Mouse (Mus musculus): Measurements from ENCODE around the gene Tmem140.

Gene Tmem140

DNA sequence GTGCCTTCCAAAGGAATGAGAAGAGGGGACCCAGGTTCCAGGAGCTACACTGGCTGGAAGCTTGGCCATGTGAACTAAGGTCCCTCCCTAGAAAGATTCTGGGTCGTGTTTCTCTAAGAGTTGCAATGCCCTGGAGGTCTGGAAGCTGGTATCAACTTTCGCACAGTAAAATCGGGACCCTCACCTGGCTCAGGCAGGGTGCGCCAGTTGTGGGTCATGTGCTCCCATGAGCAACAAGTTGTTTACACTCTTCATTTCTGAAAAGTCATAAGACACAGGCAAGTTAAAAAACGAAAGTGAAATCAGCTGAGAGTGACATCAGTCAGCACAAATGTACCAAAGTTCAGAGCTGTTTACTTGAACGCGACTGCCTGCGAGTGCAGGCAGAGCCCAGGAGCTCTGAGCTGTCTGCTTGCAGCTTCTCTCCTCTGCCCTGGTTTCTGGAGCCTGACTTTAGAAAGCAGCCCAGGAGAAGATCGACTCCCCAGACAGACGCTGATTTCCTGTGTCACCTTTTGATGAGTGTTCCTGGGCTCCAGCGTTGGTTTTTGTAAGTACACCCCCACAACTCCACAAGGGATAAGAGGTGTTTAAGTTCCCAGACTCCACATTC is at the start of gene Tmem140:
Gene Tmem140 (plus strand): TSS at position 356 of the 613 bp plus-strand sequence.
- DNase-seq = no peak

DNA sequence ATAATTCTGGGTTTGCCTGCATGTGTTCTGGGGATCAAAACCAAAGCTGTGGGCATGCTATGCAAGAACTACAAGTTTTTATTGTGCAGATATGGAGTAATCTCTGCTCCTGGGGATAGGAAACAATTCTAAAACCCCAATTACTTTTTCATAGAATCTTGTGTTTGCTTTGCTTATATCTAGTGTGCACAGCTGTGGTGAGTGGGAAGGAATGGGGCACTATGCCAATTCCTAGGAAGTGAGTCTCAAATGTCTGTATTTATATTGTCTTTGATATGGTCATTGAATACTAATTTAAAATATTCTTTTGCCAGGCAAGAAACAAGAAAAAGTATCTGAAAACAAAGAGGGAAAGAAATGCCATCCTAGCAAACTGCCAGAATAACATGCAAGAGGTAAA is 38.5 kb upstream of the Tmem140 start:
- DNase-seq = no peak

DNA sequence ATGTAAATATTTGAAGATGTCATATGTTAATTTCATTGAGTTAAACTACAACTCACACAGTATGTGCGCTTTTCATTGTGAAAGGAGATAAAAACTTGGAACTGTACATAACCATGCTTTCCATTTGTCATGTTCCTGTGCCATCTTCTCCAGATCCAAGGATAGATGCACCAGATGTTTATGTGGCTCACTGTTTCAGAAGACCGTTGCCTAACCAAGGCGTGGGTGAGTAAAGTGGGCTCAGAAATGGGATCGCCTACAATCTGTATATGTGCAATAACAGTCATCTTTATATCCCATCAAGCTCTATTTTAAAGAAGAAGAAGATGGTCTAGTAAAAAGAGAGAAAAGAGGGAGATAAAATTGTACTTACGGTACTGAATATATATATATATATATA is 30.6 kb upstream of the Tmem140 start:
- no peak for DNase-seq

DNA sequence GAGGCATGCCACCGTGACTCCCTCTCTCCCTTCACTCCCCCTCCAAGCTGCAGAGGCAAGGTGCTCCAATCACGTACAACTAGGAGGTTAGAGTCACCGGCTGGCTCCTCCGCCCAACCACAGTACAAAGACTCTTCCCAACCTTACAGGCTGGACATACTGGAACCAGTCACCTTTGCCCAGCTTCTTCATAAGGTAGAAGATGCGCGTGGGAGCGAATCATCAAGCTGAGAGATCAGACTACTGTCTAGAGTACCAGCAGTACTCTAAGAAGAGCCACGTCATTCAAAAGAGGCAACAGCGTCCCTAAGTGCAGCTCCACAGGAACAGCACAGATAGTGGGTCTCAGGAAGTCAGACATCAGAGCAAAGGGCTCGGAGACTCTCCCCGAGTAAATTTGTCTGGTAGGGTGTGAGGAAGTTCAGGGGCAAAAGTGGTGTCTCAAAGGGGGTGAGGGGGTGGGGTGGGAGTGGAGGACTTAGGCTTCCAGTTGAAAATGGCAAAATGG is 1.3 kb upstream of the Tmem140 start:
- no peak for DNase-seq

DNA sequence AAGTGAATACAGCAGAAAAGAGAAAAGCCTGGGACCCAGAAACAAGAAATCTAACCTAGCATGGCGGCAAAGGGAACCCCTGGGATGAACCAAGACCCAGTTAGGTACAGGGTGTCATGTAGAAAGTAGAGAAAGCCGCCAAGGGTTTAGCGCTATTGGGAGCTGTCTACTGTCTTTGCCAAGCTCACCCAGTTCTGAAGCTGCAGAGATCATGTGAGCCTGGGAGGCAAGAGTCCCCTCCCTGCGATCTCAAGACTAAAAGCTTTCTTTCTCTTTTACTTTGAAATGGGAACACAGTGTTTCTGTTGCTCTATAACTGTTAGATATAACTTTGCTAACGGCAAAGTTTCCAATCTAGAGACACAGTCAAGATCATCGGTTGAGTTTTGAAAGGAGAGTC is 565 bp upstream of the Tmem140 start:
- no peak for DNase-seq

DNA sequence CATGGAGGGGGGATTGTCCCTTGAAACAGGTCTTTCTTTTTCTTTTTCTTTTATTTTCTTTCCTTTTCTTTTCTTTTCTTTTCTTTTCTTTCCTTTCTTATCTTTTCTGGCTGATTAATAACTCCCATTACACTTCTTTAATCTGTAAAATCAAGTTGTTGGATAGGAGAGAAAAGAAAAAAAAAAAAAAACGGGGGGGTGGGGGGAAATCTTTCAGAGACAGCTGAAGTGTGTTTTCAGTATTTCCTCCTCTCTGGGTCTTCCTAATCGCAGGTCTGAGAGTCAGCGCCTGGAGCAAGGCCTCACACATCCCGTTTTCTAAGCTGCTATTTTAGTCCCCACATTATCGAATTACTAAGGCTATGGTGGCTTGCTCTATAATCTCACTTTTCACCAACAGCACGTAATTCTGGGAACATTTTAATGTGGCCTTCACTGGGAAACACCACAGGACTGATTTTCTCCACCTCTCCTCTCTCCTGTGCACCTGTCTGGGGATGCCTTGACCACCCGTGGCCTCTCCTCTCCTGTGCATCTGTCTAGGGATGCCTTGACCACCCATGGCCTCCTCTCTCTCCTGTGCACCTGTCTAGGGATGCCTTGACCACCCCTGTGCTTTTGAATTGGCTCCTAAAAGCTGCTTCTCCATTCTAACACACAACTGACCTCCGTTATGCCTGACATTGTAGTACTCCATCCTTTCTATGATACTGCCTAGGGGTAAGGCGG is 1.0 kb downstream of the Tmem140 start:
- no peak for DNase-seq

DNA sequence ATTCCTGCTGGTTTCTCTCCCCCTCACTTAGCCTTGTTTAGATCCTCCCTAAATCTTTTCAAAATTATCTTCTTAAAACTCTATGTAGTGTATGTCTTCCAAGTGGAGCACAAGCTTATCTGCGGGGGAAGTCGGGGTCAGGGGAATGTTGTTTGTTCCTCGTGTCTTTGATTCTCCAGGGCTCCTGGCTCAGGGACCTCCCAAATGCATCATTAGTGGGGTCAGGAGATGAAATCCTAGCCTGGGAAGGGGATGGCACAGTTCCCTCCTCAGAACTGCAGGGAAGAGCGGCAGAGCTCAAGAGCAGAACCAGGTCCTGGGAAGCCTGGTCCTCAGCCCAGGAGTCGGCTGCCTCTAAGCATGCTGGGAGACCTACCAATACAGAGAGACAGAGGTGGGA is 2.3 kb downstream of the Tmem140 start:
- no peak for DNase-seq

DNA sequence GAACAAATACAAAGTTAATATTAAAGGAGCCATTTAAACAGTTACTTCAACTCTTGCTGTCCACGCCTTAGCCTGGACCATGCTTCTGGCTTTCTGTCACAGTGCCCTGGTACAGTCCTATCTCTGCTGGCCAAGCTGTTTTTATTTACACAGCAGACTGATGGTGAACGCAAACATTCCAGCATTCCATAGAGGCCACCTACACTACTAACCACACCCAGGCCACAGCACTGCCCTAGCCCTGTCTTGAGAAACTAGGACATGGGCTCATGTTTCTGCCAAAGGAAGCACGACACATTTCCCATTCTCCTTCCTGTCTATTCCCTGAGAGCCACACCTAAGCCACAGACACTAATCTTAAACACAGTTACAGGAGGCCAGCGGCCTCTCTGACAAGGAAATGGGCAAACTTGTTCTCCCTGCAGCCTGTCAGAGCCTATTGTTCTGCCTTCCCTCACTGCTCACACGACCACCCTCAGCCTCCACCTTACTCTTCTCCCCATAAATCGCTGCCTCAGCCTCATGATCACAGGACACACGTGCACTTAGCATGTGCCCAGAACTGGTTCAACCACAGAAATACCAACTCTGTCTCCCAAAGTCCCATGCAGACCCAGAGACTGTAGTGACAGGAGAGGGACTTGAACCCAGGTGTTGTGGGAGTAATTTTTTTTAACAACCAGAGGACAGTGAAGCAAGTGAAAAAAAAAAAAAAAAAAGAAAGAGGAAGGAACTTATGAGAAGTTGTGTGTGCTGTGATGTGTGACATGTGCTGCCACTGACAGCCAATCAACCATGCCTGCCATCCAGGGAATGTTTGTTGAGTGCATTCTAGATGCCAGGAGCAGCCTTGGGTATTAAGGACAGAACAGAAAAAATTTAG is 3.0 kb downstream of the Tmem140 start:
- no peak for DNase-seq

DNA sequence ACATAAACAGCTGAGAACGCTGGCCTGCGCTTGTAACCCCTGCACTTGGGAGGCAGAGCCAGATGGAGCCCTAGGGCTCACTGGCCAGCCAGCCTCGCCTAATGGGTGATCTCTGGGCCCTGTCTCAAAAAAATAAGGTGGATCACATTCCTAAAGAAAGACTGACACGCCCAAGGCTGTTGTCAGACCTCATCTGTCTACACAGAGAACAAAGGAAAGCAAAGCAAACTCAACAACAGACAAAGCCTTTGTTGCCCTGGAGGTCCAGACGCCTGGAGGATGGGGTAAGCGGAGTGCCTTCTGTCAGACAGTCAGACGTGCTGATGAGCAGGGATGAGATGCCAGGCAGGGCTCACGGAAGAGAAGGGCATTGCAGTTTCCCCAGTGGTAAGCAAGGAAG is 3.8 kb downstream of the Tmem140 start:
- DNase-seq = no peak

DNA sequence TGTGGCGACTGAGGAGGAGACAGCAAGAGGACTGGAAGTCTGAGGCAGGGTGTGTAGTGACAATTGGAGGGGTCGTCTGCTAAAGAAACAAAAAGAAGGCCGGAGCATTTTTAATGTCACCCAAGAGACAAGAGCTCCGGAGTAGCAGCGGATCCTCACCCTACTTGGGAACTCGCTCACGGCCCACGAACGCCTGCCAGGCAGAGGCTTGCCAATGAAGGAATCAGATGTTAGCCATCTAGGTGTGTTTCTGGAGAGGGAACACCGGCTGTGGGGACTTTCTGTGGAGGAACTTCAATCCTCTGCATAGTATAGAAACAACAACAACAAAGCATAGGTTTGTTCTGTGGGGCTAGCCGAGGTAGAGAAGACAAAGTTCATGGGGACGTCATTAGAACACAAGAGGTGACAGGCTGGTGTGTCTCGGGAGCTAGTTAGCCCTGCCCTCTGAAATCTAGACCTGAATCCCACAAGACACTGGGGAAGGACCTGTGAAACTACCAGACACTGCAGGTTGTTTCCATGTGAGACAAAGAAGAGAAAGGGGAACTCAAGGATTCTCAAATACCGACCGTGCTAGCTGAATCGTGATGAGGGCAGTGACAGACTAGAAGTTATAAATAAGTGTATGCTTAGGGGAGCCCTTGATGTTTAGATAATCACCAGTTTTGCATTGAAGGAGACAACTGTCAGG is 4.5 kb downstream of the Tmem140 start:
- DNase-seq = no peak

DNA sequence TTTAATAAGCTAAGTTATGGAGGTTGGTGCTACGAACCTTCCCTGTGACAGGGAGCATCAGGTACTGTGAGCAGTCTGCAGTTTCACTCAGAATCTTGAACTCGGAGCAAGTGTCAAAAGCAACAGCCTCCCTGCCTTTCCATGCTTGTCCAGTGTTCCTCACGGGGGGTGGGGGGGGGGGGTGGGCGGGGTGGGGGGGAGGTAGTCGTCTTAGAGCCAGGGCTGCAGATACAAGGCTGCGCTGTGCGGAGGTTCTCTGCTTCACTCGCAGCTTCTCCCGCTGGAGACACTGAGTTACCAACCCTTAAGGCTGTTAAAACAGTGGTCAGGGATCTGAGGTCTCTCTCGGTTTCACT is 5.0 kb downstream of the Tmem140 start:
- no peak for DNase-seq

DNA sequence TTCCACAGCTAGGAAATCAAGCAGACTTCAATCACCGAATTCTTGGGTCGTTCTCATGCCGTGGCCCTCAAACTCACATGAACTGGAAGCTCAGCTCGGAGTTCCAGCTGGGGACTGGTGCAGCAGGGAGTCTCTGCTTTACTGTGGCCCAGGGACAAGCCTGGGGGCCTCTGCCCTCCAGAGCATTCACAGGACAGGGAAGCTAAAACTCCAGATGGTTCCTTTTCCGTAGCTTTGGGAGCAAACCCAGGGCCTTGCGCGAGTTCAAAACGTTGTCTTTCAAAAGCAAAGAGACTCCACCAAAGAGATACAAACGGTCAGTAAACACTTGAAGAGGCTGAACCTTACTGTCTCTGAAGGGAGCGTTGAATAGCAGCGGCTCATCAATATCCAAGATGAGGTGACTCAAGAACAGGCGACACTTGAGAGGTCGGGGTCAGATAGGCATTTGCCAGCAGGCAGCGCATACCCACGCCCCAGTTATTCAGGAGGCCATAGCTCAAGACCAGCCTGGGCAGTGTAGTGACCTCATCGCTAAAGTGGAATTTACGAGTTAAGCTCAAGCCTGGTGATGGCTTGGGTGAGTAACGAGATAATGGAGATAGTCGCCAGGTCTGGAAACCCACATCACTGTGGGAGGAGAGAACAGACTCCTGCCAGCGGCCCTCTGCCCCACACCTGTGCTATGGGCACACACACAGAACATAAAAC is 5.7 kb downstream of the Tmem140 start:
- no peak for DNase-seq

DNA sequence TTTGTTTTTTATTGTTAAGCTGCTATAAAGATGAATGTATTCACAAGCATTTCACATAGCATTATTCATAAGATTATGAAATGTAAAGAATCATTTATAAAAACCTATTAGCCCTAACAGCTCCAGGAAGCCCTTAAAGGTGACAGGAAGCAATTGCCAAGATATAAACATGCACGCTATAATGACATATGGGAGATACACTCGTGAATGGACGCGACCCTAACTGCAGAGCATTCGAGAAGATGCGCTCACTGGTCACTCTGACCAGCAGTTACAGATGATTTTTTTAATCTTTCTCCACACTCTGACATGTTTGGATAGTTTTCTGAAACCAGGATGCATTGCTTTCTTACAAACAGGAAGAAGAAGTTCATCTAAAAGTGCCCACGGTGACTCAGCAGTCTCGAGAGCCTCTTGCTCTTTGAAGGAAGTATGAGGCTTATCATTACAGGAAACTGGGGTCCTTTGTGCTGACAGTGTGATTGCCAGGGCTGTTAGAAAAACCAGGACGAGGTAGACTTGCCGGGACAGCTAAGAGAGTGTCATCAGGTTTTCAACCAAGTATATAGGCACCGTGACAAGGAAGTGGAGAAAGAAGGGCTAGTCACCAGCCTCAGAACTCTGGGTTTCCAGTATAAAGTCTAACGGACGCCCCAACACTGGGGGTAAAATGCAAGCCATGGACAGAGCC is 6.4 kb downstream of the Tmem140 start:
- DNase-seq = no peak

DNA sequence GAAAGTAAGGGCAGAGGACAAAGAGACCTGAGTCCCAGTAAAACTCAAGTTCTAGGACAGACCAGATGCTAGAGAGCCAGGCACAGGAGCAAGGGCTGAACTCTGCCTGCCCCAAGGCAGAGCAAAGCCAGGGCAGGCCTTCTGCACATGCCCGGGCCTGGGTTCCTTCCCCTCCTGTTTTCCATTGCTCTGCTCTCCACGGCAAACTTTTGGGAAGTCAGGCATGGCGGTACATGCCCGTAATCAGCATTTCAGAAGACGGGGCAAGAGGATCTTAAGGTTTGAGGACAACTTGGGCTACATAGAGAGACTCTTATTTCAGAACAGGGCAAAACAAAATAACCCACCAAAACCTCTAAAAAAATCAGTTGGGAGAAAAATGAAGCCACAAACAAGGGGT is 7.2 kb downstream of the Tmem140 start:
- DNase-seq = no peak

DNA sequence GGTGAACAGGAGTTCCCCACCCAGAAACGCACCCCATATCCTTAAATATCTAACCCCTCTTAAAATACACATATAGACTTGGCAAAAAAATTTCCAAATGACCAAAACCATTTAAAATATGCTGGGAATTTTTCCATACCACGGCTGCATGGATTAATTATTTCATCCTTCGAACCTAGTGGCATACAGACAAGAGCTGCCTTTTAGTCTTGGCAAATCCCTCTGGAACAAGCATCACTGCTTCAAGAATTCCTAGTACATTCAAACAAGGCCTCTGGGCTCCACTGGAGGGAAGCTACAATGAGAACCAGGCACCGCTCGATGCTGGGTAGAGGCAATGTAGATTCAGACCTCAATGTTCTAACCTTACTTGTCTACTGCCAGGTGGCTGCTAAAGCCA is 7.8 kb downstream of the Tmem140 start:
- DNase-seq = no peak

DNA sequence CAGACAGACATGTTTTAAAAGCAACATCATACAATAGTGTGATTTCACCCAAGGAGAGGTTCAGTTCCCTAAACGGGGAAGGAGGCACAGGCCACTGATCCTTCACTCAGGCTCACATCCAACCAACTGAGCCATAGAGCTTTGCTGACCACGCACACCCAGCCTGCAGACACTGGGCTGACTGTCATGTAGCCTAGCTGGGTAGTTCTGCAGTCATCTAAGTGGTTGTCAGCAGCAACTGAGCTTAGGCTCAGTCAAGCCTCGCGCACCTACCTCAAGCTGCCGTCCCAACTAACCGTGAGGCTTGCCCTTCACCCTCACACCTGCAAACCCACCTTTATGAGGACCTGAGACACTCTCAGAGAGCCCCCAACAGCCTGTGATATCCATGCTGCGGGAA is 9.0 kb downstream of the Tmem140 start:
- no peak for DNase-seq

DNA sequence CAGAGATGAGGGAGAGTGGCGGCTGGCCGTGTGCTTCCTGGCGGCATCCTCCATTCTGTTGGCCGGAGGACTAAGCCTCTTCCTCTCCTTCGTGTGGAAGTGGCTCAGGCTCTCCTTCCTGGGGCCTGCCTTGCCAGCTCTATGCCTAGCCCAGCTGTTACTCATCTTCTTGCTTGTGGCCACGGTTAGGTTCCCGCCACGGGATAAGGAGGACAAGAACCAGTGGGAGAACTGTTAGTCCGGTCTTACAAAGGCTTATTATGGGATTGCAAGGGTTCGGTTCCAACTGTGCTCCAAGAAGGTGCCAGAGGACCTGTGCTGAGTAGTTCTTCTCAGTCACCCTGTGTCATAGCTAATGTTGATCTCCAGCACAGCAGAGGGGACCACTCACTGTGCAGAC is 9.9 kb downstream of the Tmem140 start:
- DNase-seq = no peak

DNA sequence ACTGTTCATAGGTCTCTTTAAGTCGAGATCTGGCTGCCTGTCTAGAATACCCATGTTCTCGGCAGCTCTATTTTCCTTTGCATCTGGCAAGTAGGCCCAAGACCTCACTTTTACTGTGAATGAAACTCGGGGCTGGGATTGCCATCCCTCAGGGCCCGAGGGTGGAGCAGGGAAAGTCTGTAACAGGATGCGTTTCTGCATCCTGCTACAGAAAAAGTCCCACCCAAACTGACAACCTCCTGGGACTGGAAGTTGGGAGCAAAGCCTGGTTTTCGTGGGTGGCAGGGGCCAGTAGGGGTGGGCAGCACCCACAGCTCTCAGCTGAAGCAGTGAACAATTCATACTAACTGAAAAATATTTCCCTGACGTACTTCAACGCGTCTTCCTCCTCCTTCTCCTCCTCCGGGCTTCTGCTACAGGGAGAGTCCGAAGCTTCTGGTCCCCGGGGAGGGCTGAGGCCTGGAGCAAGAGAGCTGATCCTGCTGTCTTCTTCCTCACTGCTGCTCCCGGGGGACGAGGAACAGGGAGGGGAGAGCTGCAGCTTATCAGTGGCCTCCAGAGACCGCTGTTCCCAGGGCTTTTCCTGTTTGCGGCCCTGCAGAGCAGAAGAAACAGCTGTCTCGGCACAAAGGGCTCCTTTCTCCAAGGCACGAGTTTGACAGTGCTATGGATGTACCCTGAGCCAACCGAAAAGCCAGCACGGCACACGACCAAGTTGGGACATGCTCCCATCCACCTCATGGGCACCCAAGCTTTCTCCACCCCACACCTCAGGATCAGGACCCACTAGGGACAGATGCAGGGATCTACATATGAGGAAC is 11.4 kb downstream of the Tmem140 start:
- no peak for DNase-seq

DNA sequence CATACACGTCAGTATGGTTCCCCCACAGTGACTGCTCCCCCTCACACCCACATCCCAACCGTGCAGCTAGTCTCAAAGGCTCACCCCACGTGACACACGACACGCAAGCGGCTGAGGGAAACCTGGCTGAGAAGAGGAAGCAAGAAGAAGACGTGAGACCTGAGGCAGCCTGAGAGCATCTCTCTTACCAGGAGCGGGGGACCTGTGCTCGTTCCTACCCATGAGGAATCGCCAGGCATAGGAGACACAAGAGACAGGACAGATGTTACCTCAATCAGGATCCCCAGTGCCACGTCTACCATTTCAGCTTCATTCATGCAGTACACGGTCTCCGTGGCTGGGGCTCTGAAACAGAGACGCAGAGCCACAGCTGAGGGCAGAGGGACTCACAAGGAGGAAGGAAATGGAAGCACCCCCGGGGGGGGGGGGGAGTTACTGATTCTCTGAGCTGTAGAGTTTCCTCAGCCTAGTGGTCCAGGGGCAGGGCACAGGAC is 12.4 kb downstream of the Tmem140 start:
- no peak for DNase-seq

DNA sequence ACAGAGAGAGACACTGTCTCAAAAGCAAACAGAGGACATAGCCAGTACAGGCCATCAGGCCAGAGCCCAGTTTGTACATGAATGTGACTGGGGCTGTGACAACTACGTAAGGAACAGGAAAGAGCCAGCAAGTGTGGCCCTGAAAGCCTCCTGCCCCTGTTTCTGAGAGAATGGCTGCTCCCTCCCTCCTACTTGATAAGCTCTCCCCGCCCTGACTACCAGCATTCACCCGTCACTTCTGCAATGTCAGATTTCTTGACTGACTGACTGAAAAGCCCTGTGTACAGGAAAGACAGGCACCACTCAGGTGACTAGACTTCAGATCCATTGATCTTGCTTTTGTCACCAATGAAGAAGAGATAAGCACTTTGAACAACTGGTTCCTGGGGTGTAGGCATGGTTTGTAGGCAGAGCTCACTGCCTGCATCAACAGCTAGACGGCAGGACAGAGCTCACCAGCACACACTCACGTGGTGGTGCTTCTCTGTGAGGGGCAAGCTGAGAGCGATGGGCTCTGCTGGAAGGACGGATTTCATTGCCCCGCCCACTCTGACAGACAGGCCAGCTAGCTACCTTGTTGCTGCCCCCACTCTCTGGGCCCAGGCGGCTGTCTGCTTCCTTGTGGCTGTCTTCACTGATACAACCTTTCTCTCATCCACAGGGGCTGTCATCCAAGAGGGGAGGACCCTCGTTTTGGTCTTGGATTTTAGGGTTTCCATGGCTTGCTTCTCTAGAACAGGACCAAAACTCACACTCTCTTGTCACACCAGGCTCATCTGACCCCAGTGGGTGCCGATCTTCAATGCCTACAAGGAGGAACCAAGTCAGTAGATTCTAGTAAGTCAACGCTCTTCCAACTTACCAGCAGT is 13.3 kb downstream of the Tmem140 start:
- DNase-seq = no peak

Data from right cerebral cortex, postnatal 4 days (tissue).